Mouse (Mus musculus) spleen, postnatal 14 days (tissue): ENCODE data around the gene Secisbp2.
A peak's percentile ranks its signal among the peaks of the same experiment; 100 is the strongest.
"Not testable (repeated sequence)": the region's sequence is repeated elsewhere in the genome, so short reads cannot be mapped to it uniquely, and the experiment has no call there.

ENCODE experiments used
- DNase-seq, 2 experiments: peaks; one replicate each; pipeline ENCODE4 v3.0.0; 2021 to 2022; ENCODE audit warnings: low spot score in 2 of 2

Gene Secisbp2

DNA sequence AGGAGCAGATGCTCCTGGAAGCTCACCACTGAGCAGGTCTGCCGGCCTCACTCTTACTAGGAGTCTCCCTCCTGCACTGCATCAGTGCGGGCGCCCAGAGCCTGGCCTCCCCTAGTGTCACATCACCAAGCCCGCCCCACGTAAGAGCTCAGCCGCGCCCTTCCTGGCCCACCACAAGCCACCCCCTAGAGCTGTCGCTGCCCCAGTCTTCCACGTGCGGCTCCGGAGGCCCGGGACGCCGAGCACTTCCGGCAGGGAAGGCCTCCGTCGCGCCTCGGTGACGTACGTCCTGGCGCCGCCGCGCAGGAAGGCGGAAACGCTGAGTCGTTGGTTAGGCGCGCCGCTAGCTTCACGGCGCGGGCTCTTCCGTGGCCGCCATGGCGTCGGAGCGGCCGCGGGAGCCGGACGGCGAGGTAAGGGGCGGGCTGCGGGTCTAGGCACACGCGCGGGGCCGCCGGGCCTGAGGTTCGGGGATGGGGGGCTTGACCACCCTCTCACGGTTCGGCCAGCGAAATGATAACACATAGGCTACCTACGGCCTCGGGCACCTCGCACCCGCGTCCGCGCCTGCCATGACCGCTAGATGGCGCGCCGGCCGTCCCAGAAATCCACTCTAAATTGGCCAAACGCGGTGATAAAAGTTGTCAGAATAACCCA lies at the start of gene Secisbp2:
Gene Secisbp2, plus strand, starts transcription at position 290 of the 657 bp plus-strand sequence.
- peak; percentile 81 to 91 for DNase-seq

DNA sequence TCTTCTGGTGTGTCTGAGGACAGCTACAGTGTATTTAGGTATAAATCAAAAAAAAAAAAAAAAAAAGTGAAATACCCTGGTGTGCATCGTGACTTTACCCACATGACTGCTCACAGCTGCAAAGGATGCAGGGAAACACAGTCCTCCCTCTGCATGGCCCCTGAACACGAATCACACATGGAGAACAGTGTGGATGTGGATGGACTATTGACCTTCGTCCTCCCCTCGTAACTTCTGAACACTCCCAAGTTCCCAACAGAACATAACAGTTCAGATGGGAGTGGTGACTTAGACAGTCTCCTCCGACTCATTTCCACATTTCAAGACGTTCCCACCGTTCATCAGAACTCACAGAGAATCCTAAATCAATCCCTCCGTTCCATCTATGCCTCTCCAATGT lies 48.7 kb upstream of the Secisbp2 start:
- DNase-seq: no peak

DNA sequence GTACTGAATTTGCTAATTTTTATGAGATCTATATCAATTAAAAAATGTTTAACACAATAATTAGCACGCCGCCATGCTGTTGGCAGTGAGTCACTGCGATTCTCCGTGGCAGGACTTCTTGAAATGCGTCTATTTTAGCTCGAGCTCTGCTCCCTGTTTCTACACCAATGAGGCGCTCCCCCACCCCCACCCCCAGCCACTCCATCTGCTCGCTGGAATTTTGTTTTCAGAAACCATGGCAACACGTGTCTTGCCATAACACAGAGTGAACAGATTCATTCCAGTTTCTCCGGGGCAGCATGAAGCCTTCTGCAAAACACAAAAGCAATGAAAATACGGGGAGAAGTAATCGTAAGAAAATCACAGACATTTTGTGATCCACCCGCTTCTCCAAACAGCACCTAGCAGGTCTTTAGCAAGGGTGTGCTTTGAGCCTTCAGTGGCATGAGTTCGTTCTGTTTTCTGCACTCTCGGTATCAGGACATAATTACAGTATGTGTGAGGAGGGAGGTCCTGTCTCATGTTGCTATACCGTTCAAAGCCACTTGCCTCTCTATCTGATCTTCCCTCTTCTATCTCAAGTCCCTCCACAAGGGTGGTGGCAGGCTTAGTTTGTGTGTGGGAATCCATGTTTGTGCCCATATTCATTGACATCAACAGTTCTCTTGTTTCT lies 48.1 kb upstream of the Secisbp2 start:
- DNase-seq: no peak

DNA sequence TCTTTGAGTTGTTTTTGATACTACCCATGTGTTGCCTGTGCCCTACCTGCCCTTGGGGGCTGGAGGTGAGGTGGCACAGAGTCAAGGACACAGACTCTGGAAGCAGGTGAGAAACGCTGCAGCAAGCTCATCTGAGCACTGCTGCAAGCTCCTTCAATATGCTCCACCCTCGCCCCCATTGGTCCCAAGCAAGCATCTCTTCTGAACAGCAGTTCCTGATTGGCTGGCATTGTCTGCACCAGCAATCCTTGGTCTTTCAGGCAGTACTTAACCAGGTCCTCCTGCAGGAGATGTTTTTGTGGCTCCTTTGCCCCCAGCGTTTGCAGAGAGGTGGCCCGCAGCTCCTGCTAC lies 47.6 kb upstream of the Secisbp2 start:
- no peak for DNase-seq

DNA sequence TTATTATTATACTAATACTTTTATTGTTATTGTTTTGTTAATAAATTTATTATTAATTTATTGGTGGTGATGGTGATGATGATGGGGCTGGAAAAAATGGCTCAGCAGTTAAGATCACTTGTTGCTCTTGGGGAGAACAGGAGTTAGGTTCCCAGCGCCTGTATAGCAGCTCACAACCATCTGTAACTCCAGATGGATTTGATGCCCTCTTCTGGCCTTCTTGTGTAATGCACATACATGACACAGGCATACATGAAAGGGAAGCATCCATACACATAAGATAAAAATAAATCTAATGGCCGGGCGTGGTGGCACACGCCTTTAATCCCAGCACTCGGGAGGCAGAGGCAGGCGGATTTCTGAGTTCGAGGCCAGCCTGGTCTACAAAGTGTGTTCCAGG lies 42.3 kb upstream of the Secisbp2 start:
- no peak for DNase-seq

DNA sequence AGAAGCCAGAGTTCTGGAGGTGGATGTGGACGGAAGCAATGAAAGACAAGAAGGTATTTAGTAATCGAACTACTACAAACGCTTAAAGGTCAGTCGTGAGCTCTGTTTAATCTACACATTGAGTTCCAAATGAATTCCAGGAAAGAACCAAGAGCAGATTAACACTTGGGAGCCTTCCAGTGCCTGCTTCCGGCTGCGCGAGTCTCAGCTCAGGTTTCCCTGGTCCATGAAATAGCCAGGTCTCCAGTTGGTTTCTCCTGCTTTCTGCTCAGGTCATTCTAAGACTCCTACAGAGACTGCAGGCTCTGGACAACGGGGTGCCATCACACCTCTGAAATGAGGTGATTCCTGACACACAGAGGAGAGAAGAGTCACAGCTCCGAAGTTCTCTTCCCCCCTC lies 40.4 kb upstream of the Secisbp2 start:
- no peak for DNase-seq

DNA sequence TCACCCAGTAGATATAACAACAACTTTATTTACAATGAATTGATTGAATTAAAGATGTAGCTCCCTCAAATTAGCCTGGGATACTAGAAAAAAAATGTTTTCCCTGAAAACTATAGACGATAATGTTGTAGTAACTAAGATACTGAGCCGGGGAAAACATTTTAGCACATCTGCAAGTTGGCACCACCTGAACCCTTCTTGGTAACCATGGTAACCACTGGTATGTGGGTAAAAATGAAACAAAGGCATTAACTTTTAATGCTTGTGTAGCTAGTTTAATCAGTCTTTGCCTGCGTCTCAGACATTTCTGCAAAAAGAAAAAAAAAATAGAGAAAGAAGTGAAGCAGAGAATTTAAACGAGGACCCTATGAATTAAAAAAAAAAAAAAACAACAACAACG lies 40.0 kb upstream of the Secisbp2 start:
- DNase-seq: no peak

DNA sequence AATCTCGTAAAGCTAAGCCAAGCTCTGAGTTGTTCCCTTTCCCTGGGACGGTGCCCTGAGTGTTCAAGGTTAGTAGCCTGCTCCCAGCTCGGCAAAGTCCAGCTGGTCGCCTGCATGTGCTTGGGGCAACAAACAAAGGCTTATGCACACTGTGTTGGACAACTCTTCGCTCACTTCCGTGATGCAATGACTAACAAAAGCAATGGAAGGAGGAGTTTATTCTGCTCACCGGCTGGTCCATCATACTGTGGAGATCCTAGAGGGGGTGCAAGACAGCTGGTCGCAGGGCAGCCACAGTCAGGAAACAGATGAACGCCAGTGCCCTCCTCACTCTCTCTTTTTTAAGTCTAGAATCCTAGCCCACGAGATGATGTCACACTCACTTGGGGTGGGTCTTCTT lies 35.7 kb upstream of the Secisbp2 start:
- DNase-seq: no peak

DNA sequence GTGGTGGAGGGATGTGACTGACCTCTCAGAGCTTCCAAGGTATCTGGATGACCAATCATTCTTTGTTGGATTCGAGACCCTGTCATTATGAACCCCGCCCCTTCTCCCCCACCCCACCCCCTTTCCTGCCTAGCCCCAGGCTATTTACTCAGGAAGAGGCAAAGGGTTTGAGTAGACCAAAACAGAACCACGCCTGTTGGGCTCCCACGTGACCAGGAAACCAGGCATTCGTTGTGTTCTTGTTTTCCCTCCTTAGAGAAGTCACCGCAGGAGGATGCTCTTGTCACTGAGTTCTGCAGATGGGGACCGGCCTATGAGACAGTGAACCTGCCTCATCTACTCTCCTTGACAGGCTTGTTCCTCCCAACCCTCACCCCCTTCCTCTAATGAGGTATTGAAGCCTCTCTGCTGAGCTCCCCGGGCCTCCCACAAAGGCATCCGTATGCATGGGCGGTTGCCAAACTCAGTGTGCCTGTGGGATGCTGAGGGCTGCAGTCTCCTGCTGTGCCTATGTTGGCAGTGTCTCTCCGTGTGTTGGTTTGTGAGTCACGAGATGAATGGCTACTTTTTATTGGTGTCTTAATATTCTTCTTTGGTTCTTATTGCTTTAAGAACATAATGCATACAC lies 35.0 kb upstream of the Secisbp2 start:
- no peak for DNase-seq

DNA sequence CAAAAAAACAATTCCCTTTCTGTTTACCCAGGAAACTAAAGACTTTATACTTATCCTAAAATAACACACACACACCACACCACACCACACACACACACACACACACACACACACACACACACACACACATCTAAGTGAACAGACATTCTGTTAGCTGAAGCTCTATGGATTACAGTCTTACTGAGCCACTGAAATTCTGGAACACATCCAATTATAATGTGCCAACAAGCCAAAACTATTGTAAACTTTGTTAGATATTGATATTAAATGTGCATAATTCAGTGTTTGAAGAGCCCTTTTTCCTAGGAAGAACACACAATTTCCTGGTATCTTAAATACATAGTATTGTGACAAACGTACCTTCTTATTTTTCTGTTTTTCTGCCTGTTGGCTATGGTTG lies 34.2 kb upstream of the Secisbp2 start:
- DNase-seq: no peak

DNA sequence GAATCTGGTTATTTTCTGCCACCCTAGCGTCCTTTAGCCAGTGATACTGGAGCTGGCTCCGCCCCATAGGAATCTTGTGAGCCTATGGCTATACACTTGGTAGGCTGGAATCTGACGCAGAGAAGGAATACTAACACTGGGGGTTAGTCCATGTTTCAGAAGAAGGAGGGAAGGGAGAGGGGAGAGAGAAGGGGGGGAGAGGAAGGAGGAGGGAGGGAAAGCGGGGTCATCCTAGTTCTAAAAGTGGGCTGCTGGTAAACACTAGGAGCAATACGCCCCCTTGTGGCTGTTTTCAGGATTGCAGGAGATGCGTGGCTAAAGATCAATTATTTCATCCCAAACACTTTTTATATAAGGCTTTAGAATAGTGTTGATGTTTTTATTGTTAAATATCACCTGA lies 33.6 kb upstream of the Secisbp2 start:
- peak in 1 of 2 experiments; percentile 19 for DNase-seq

DNA sequence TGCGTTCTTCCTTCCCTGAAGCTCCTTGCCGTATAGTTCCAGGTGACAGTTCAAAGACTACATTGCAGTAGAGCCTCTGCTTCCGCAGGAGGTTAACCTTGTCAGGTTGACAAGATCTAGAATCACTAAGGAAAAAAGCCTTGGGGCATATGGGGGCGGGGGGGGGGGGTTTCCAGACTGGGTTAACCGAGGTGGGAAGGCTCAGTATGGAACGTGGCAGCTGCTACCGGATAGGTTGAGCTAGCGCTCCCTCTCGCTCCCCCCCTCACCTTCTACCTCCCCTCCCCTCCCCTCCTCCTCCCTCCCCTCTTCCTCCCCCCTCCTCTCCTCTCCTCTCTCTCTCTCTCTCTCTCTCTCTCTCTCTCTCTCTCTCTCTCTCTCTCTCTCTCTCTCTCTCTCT lies 32.9 kb upstream of the Secisbp2 start:
- DNase-seq: no peak

DNA sequence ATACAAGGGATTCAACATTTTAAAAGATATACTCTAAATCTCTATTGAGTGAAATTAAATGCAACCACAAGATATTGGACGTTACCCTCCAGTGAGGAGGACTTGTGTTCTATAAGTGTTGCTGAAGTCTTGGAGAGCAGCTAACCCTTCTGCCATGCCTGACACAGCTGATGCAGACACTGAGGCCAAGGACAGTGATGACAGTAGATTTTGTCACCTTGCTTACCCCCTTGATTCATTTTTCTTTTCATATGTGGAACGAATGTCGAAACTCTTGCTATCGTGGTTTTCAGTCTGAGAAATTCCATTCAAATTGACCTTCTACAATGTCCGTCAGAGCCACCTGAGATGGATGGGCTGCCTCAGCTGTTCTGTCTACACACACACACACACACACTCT lies 28.9 kb upstream of the Secisbp2 start:
- no peak for DNase-seq

DNA sequence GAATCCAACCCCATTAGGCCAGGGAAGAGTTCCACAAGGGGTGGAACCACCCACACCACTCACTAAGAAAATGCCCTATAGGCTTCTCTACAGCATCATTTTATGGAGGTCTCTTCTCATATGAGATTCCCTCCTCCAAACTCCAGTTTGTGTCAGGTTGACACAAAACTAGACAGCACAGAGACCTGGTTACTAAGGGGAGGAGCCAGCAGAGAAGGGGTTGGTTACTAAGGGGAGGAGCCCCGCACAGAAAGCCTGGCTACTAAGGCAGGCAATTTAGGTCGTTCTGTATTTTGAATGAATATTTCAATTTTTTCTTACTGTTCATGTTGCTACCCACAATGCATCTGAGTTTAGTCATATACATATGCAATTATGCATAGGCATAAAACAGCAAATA lies 27.8 kb upstream of the Secisbp2 start:
- no peak for DNase-seq

DNA sequence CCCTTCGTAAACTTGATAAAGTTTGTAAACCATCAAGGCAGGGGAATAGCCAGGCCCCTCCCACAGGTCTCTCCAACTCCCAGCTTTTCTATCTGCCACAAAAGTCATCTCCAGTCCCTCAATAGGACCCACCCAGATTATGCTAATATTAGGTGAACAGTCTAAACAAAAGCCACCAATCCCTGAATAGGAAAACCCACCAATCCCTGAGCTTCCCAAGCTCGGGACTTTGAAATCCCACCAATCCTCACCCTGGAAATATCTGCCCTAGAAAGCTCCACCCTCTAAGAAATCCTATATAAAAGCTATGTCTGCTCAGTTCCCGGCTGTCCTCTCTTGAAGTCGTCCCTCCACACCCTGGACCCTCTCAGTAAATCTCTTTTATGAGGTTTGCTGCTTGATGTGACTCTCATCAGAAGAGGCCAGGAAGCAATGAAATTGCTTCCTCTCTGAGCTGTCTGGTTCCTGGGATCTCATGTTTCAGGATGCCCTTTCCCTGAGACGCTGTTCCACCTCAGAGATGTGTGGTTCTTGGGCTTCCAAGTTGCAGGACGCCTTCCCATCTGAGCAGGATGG lies 23.1 kb upstream of the Secisbp2 start:
- DNase-seq: no peak

DNA sequence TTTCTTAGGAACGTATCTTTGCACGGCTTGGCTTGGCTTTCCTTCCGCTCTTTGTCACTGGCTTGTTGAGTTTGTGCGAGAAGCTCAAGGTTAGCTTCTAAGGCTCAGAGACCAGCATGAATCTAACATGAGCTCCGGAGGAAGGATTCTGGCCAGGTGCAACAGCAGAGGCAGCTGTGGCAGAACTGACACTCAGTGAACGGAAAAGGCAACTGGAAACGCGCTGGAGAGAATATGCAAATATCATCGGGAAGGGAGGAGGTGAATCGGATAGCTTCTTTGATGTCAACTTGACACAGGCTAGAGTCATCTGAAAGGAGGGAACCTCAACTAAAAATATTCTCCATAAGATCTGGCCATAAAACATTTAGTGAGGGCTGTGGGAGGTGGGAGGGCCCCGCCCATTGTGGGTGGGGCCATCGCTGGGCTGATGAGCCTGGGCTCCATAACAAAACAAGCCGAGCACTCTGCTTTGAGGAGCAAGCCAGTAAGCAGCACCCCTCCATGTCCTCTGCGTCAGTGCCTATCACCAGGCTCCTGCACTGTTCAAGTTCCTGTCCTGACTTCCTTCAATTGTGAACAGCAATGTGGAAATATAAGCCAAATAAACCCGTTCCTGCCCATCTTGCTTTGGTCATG lies 20.0 kb upstream of the Secisbp2 start:
- DNase-seq: no peak

DNA sequence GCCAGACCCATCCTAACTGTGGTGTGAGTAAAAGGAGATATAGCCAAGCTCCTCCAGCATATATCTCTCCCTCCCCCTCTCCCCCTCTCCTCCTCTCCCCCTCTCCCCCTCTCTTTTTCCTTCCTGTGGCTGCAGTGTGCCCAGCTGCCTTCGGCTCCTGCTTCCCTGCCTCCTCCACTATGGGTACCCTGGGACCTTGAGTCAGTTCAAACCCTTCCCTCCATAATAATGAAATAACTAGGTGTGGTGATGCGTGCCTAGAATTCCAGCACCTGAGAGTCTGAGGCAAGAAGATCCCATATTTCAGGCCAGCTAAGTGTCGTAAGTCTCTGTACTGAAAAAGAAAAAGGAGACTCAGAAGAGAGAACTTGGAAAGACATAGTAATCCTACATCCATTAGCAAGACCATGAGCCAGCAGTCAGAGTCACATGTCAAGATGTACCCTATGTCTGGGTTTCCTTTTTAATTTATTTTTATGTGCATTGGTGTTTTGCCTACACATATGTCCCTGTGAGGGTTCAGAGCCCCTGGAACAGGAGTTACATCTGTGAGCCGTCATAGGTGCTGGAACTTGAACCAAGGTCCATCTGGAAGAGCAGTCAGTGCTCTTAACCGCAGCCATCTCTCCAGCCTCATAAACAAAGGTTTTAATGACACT lies 18.8 kb upstream of the Secisbp2 start:
- no peak for DNase-seq

DNA sequence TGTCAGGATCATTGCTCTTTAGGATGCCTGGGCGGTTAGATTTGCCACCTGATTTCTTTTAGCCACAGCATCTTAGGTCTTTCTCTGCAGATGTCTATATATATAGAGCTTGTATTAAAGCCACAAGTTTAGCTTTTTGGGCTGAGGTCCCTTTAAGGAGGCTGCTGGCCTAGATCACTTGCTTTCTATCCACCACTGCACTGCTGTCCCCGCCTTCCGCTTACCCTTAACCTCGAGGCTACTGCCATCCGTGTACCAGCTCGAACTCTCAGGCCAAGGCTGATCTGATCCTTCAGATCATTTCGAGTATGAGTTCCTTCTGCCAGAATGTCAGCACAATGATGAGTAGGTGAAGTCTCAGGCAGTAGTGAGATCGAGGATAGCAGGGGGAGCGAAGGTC lies 16.1 kb upstream of the Secisbp2 start:
- not testable (repeated sequence) for DNase-seq

DNA sequence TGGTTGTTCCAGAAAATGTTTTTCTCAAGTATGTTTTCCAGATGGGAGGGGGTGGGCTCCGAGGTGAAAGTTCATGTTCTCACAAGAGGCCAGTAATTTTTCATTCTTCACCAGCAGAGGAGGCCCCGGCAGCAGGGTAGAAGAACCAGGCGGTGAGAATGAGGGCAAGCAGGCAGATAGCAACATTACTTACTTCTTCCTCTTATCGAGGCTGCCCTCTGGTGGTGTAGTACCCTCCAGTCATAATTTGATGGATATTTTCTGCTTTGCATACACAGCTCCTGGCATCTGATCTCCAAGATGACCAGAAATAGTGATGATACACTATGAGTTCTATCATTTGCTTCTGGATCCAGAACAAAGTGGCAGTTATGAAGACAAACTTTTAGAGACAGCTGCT lies 12.5 kb upstream of the Secisbp2 start:
- no peak for DNase-seq

DNA sequence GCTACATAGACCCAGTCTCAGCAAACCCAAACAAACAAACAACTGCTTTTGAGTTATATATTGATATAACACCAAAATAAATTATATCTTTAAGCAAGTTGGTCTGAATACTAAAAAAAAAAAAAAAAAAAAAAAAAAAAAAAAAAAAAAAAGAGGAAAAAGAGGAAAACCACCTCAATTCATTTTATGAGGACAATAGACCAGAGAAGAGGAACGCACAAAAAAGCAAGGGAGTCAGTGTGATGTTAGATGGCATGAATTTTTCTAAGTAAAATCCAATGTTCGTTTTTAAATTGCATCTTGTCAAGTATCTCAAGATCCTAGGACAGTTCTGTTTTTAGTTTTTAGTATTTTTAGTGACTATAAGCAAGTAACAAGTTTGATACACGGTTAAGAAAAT lies 10.1 kb upstream of the Secisbp2 start:
- no peak for DNase-seq

DNA sequence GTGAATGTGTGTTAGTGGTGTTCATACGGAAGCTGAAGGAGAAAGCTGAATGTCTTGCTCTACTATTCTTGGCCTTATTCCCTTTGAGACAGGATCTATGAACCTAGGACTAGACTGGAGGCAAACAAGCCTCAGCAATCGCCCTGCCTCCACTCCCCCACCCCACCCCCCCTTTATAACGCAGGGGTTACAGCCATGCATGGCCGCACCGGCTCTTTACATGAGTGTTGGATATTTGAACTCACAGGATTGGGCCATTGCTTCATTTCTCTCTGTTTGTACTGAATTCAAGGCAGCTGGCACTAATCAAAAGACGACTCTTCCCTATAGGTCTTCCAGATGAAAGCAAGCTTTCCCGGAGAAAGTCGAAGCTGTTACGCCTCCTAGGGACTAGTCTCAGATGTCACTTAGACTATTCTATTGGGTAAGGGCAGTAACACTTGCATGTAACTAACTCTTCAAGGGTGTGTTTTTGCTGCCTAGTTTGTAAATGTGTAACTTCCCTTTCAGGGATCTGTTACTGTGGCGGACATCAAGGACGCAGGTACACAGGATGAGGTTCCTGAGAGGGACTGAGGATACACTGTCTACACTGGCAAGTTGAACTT lies 9.2 kb upstream of the Secisbp2 start:
- no peak for DNase-seq
